Mouse (Mus musculus) retina, adult 2 months (tissue): ENCODE data around the gene Srek1ip1.
A peak's percentile ranks its signal among the peaks of the same experiment; 100 is the strongest.

ENCODE experiments used
- DNase-seq: peaks from one replicate; pipeline ENCODE4 v3.0.0-alpha.2; 2012; ENCODE audit warnings: low read depth, low spot score

Srek1ip1 gene

GRCm38 (mm10) chr13:104792184-104792583 lies at the start of gene Srek1ip1:
Gene Srek1ip1, plus strand, starts transcription at chr13:104792484.
- no peak for DNase-seq

GRCm38 (mm10) chr13:104742866-104743265 lies 49.4 kb upstream of the Srek1ip1 start:
- no peak for DNase-seq

- no peak for DNase-seq
Observed at GRCm38 (mm10) chr13:104747032-104747431, 45.3 kb upstream of the Srek1ip1 start.

- DNase-seq: no peak
Observed at GRCm38 (mm10) chr13:104759381-104759780, 32.9 kb upstream of the Srek1ip1 start.

GRCm38 (mm10) chr13:104762401-104762800 lies 29.9 kb upstream of the Srek1ip1 start:
- DNase-seq: no peak

- DNase-seq: no peak
Observed at GRCm38 (mm10) chr13:104763193-104763592, 29.1 kb upstream of the Srek1ip1 start.

GRCm38 (mm10) chr13:104779104-104779670 lies 13.1 kb upstream of the Srek1ip1 start:
- no peak for DNase-seq

- no peak for DNase-seq
Observed at GRCm38 (mm10) chr13:104787260-104787659, 5.0 kb upstream of the Srek1ip1 start.

GRCm38 (mm10) chr13:104789663-104790062 lies 2.6 kb upstream of the Srek1ip1 start:
- peak; percentile 50 for DNase-seq

GRCm38 (mm10) chr13:104794421-104794820 lies 2.1 kb downstream of the Srek1ip1 start:
- DNase-seq: no peak

- DNase-seq: no peak
Observed at GRCm38 (mm10) chr13:104799067-104799466, 6.8 kb downstream of the Srek1ip1 start.

- DNase-seq: no peak
Observed at GRCm38 (mm10) chr13:104799566-104800182, 7.4 kb downstream of the Srek1ip1 start.

- DNase-seq: peak; percentile 20
Observed at GRCm38 (mm10) chr13:104805681-104806080, 13.4 kb downstream of the Srek1ip1 start.

GRCm38 (mm10) chr13:104816270-104816634 lies 24.0 kb downstream of the Srek1ip1 start:
- no peak for DNase-seq

- peak; percentile 83 for DNase-seq
Observed at GRCm38 (mm10) chr13:104816635-104817571, 24.6 kb downstream of the Srek1ip1 start, which contains the start of gene Cwc27. Gene Cwc27, minus strand, starts transcription at chr13:104817142.

- no peak for DNase-seq
Observed at GRCm38 (mm10) chr13:104817696-104818095, 25.4 kb downstream of the Srek1ip1 start.

GRCm38 (mm10) chr13:104821192-104821591 lies 28.9 kb downstream of the Srek1ip1 start:
- no peak for DNase-seq

- no peak for DNase-seq
Observed at GRCm38 (mm10) chr13:104821908-104822307, 29.6 kb downstream of the Srek1ip1 start.

GRCm38 (mm10) chr13:104822411-104822838 lies 30.1 kb downstream of the Srek1ip1 start:
- no peak for DNase-seq

GRCm38 (mm10) chr13:104825470-104825869 lies 33.2 kb downstream of the Srek1ip1 start:
- DNase-seq: no peak

- DNase-seq: no peak
Observed at GRCm38 (mm10) chr13:104832811-104833210, 40.5 kb downstream of the Srek1ip1 start.

- DNase-seq: peak; percentile 39
Observed at GRCm38 (mm10) chr13:104837628-104838027, 45.3 kb downstream of the Srek1ip1 start.
